Mouse (Mus musculus): ENCODE measurements around the gene Tyw1.

- TF ChIP-seq CTCF (IDR thresholded peaks at IDR 0.05; ENCODE audit: low read depth) (no peak), EP300 (IDR thresholded peaks at IDR 0.05; ENCODE audit: low read depth) (no peak)
Measured at GRCm38 (mm10) chr5:130327615-130328263, 72.3 kb downstream of the Tyw1 start.

All from liver, postnatal 0 days (tissue).